Mouse (Mus musculus) layer of hippocampus, adult 9-11 months (tissue): Measurements from ENCODE around the gene Tnfrsf1b.
"Not testable (repeated sequence)": the region's sequence is repeated elsewhere in the genome, so short reads cannot be mapped to it uniquely, and the experiment has no call there.

Source experiments
- DNase-seq: peaks from one replicate; pipeline ENCODE4 v3.0.0; 2022

Tnfrsf1b gene

GRCm38 (mm10) chr4:145178918-145179549 is 67.6 kb downstream of the Tnfrsf1b start:
- no peak for DNase-seq

- not testable (repeated sequence) for DNase-seq
These were observed 81.1 kb downstream of the Tnfrsf1b start for GRCm38 (mm10) chr4:145165542-145165941.

- no peak for DNase-seq
These were observed 82.6 kb downstream of the Tnfrsf1b start for GRCm38 (mm10) chr4:145164111-145164510.
